Mouse (Mus musculus): ENCODE results near the gene Abca7.
A peak's percentile ranks its signal among the peaks of the same experiment; 100 is the strongest.

Gene Abca7

DNA sequence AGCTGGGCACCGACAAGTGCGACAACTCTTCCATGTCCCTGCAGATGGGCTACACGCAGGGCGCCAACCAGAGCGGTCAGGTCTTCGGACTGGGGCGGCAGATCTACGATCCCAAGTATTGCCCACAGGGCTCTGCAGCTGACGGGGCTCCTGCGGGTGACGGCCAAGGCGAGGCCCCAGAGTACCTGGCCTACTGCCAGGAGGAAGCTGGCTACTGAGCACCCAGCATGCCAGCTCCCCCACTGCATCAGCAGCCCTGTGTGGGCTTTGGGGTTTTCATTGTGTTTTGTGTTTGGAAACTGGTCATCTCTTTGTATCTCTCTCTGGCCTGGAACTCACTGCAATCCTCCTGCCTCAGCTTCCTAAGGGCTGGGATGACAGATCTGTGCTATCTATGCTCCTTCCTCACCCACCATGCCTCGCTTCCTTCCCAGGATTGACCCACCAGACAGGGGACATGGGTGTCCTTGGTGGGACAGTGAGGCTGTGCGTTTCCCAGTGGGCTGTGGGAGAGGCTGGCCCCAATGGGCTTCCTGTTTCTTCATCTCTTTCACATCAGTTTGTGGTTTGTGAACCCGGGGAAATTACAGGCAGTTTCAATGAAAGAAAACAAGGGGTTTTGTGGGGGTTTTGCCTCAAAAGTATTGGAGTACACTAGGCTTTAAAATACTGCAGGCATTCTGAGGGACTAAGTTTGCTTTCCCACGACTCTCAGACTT lies 1.7 kb upstream of the Abca7 start:
- no peak for DNase-seq (ENCODE audit: low read depth, low spot score)

DNA sequence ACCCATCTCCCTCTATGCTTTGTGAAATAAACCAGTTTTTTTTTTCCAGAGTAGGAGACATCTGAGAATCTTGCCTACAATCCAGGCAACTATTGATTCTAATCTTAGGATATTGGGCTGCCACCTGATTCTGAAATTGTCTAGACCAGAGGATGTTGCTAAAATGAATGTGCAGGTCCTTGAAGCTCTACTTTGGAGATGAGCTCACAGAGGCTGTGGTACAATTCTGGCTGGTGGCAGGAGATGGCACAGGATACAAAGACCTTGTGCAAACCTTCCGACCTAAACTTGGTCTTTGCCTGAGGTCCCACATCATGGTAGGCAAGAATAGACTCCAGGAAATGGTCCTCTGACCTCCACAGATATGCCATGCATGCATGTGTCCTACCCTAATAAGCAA lies 658 bp upstream of the Abca7 start:
- DNase-seq (ENCODE audit: low read depth, low spot score) = no peak

DNA sequence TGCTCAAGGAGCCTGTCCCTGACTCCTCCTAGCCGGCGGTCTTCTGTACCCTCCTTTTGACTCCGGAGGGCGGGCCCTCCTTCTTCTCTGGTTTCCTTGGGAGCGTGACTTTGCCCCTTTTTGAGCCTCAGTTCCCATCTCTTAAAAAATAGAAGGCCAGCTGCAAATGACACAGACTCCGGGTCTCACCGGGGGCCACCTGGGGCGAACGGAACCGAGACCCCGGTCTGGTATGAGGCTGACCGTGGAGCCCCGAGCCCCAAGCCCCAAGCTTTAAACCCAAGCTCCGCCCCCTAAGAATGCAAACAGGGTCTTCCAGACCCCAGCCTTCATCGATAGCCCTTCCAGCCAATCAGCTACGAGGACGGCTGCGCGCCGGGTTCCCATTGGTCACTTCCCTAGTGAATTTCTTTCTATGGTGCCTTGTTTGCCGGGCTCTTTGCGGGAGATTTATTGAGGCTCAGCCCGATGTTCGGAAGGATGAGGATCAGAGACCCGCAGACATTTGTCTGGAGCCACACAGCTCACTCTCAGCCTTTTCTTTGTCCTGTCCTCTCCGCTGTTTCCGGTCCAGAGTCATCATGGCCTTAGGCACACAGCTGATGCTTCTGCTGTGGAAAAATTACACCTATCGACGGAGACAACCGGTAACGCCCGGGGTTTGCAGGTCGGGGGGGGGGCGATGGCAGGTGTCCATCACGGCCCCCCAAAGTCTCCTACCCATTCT lies 903 bp downstream of the Abca7 start:
- DNase-seq (ENCODE audit: low read depth, low spot score) = peak; percentile 95

DNA sequence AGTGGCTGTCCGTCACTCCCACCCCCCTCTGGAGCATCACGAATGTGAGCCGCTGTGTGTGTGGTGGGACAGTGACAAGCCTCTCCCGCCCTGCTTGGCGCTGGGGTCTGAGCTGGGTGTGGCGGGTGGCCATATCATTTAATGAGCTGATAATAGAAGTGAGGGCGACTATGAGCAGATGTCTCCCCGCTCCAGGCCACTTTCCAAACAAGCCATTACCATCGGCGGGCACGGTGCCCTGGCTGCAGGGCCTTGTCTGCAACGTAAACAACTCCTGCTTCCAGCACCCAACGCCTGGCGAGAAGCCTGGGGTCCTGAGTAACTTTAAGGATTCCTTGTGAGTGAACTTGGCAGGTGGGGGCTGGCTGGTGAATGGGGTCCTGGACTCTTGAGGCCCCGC lies 1.5 kb downstream of the Abca7 start:
- DNase-seq (ENCODE audit: low read depth, low spot score) = no peak

DNA sequence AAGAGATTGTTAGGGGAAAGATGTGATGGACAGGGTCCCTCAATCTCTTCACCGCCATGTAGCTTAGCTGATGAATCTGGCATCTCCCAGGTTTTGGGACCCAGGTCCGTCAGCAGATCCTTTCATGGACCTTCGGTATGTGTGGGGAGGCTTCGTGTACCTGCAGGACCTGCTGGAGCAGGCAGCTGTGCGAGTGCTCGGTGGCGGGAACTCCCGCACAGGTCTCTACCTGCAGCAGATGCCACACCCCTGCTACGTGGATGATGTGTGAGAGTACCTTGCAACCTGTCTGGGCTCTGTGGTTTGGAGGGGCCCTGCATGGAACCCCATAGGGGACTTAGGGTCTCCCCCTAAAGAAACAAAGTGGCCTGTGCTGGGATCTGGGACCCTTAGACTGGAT lies 5.7 kb downstream of the Abca7 start:
- no peak for DNase-seq (ENCODE audit: low read depth, low spot score)

DNA sequence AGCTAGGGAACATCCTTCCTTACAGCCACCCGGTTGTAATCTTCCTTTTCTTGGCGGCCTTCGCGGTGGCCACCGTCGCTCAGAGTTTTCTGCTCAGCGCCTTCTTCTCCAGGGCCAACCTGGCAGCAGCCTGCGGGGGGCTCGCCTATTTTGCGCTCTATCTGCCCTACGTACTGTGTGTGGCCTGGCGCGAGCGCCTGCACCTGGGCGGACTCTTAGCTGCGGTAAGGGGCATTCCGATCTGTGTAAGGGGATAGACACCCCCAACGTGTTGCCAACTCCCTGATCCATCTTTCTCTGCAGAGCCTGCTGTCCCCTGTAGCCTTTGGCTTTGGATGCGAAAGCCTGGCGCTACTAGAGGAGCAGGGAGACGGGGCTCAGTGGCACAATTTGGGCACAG lies 6.5 kb downstream of the Abca7 start:
- DNase-seq (ENCODE audit: low read depth, low spot score) = no peak

DNA sequence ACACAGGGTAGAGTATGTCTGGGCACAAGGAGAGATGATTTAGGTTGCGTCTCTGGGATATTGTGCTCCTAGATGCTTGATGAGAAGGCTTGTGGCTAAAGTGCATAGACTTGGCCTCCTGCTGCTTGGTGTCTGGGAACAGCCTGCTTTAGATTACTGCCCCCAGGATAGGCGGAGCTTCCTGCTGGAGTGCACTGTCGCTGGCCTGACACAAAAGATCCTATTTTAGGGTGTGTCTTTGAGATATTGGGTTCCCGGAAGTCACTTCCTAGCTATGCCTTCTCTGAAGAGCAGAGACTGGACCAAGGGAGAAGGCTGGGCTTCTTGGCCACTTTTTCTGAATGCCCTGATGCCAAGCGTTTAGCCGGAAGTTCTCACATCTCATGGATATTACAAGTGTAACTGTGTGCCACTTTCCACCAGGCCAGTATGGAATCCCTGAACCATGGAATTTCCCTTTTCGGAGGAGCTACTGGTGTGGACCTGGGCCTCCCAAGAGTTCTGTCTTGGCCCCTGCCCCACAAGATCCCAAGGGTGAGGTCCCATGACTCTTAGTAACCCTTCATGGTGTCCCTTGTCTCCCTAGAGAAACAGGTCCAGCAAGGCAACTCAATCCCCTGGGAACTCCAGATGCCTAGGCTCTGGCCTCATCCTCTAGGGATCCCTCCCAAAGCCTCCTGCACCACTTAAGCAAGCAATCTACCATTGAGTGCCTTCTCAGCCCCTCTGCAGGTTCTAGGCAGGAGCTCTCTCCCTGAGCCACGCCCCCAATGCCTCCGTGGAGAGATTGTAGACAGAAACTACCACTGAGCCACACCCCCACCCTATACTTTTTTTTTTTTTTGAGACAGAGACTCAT lies 7.3 kb downstream of the Abca7 start:
- no peak for DNase-seq (ENCODE audit: low read depth, low spot score)

DNA sequence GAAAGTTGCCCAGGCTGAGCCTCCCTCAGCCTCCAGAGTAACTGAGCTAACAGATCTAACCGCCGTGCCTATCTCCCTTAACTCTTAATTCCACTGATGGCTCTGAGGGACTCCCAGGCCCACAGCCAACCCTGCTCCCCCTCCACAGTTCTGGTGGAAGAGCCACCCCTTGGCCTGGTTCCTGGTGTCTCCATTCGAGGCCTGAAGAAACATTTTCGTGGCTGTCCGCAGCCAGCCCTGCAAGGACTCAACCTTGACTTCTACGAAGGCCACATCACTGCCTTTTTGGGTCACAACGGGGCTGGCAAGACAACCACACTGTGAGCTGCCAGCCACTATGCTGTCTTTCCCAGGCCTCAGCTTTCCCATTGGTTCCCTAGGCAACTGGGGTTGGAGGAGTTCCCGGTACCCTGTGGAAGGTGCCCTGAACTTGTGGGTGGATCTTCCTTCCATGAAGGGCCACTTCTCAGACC lies 8.0 kb downstream of the Abca7 start:
- no peak for DNase-seq (ENCODE audit: low read depth, low spot score)

DNA sequence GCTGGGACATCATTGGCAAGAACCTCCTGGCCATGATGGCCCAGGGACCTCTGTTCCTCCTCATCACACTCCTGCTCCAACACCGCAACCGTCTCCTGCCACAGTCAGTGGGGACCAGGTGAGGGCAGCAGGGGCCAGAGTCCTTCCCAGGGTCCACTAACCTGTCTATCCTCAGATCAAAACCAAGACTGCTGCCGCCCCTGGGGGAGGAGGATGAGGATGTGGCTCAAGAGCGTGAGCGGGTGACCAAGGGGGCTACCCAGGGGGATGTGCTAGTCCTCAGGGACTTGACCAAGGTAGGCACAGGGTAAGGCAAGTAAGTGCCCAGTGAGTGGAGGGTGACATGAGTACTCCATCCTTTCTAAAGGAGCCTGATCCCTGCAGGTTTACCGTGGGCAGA lies 15.4 kb downstream of the Abca7 start:
- no peak for DNase-seq (ENCODE audit: low read depth, low spot score)

DNA sequence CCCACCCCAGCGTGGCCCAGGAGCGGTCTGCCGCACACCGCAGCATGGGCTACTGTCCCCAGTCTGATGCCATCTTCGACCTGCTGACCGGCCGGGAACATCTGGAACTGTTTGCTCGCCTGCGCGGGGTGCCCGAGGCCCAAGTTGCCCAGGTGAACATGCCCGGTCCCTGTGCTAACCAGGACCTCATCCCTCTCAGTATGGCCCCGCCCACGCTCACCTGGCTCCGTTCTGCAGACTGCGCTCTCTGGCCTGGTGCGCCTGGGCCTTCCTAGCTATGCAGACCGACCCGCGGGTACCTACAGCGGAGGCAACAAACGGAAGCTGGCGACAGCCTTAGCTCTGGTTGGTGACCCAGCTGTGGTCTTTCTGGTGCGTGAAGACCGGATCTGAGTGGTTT lies 17.3 kb downstream of the Abca7 start:
- DNase-seq (ENCODE audit: low read depth, low spot score) = no peak

DNA sequence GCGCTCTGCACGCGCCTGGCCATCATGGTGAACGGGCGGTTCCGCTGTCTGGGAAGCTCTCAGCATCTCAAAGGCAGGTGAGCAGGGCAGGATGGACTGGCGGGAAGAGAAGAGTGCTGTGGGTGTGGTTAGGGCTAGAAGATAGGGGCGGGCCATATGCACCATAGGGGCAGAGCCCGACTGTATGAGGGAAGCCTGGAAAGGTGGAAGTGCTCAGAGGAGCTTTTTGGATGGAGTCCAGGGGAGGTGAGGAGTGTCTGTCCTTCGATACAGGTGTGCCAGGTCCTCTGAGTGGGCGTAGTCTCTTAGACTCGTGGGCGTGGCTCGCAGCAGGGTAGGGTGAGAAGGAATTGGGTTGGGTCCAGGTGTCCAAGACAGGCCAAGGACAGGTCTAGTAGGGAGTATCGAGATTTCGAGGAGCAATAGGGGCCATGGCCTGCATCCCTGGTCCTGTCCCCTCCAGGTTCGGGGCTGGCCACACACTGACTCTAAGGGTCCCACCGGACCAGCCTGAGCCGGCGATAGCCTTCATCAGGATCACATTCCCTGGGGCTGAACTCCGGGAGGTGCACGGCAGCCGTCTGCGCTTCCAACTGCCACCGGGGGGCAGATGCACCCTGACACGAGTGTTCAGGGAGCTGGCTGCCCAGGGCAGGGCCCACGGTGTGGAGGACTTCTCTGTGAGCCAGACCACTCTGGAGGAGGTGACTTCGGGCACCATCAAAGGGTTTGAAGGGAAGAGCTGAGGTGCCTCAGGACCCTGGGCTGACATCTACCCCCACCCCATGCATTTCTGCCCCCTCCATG lies 18.4 kb downstream of the Abca7 start:
- DNase-seq (ENCODE audit: low read depth, low spot score) = no peak

DNA sequence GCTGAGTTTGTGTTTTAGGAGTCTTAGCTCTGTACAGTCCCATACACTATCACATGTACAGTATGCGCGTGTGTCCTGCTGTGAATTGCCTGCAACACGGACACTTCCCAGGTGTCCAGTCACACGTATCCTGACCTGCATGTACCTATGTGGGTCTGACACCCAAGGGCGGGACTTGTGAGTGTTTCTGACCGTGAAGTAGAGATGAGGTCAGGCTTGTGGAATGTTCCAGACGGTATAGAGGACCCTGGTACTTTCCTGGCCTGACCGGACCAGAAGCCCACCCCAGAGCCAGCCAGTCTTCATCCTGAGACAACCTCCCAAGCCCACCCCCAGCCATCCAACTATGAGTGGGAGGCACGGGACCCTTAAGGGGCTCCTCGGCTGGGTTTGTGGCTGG lies 19.3 kb downstream of the Abca7 start:
- DNase-seq (ENCODE audit: low read depth, low spot score) = no peak

DNA sequence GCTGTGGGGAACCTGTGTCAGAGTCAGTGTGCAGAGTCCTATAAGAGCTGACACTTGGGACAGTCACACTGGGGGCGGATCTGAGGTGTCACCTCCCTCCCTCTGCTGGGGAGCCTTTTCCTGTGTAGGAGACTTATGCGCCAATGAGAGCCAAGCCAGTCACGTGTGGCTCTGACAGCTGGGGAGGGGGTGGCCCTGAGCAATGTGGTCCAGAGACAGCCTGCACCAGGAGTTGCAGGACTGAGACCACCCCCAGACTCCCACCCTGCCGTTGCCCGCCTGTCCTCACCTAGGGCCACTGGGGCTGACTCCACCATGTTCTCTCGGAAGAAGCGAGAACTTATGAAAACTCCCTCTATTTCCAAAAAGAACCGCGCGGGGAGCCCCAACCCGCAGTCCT lies 20.2 kb downstream of the Abca7 start, which contains the start of gene Arhgap45:
TSS of gene Arhgap45 (plus strand) at position 143 of the 400 bp plus-strand sequence.
- DNase-seq (ENCODE audit: low read depth, low spot score) = no peak

DNA sequence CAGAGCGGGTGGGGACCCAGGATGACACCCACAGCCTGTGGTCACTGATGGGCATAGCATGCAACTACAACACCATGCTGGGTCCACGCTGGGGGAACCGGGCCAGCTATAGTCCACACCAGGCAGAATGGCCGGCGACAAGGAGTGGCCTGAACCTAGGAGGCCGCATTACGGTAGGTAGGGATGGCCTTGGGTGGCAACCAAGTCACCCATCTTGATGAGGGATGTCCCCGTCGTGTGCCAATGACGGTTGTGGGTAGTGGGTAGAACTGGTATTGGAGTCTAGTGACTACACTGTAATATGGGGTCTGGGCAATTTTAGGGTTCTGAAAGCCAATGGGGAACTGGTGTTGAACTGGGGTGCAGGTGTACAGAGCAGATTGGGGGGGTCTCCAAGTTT lies 20.6 kb downstream of the Abca7 start:
- no peak for DNase-seq (ENCODE audit: low read depth, low spot score)

DNA sequence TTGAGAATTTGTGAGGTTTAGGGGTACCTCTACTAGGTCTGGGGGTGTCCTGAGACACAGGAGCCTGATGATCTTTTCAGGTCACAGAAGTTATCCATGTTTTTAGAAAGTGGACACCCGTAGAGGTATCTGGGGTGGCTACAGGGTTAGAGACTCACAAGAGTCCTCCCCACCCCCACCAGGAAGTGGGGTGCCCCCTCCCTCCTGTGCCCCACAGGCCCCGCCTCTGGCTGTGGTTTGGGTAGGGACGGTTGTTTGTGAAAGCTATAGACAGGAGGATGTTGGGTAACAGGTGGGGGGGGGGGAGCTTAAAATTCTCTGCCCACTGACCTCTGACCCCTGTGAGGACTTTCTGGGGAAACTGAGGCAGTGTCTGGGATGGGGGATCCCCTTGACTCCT lies 21.1 kb downstream of the Abca7 start:
- no peak for DNase-seq (ENCODE audit: low read depth, low spot score)

DNA sequence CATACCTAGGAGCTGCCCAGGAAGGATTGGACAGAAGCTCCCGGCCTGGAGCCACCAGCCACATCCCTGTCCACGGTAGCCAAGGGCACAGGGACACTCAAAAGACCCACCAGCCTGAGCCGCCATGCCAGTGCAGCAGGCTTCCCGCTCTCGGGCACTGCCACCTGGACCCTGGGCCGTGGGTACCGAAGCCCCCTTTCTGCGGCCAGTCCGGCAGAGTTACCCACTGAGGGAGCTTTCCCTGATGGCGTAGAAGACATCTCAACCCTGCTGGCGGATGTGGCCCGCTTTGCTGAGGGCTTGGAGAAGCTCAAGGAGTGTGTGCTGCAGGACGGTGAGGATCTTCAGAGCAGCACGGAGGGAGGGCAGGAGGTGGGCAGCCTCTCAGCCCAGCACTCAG lies 21.5 kb downstream of the Abca7 start:
- DNase-seq (ENCODE audit: low read depth, low spot score) = no peak

DNA sequence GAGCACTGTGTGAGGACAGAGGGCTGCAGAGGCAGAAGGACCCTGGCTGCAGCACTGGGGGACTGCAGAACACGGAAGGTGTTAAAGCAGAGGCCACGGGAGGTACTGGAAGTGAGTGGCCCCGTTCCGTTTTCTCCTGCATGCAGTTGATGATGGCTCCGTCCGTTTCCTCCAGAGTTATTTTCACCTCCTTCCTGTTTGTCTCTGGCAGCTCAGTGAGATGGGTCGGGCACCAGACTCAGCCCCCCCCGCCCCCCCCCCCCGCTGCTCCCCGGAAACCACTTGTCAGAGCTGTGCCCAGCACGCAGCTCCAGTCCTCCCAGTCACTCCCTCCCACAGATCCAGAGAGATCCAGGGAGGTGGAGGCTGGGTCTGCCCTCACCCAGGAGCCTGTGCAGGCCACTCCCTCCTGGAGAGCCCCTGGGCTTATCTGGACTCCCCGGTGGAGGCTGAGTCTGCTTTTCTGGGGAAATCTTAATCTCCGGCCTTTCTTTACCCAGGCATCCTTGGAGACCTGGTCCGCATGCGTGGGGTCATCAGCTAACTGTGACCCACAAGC lies 22.5 kb downstream of the Abca7 start:
- DNase-seq (ENCODE audit: low read depth, low spot score) = no peak

DNA sequence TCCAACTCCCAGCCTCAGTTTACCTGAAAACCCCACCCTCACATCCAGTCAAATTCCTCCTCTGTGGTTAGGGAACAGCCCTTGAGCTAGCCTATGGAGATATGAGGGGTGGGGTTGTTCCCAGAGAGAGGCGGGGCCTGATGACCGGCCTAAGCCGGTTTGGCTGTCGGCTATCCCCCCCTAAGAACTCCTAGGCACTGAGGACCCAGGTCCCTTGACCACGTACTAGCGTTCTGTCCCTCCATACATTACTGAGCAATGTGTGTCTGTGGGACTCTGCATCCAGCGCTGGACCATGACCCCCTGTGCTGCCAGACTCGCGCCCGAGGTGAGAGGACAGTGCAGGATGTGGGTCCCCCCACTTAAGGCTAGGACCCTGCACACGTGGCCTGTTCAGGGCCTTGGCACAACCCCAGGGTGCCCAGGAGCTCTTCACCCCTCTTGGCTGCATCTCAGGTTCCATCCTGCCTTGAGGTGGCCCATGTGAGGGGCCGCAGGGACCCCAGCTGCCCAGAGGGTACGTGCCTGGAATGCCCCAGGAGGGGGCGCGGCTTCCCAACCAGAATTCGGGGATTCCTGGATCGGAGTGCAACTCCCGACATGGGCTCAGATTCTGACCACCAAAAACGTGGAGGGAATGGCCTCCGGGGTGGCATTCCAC lies 23.3 kb downstream of the Abca7 start:
- DNase-seq (ENCODE audit: low read depth, low spot score) = peak; percentile 58

DNA sequence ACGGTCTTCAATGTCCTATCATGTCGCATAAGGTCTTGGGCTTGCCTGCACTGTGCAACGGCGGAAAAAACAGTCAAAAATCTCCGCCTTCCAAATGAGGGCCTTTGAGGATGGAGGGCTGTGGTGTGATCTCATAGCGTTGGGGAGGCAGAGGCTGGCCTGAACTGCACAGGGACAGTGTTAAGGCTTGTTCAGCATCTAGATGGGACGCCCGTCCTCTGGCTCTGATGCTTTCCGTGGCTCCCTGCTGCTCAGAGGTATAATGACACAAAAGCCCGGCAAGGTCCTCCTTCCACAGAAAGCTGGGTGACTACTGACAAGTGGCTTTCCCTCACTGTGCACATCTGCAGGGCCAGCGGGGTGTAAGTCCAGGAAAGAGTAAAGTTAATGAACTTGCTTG lies 23.9 kb downstream of the Abca7 start:
- DNase-seq (ENCODE audit: low read depth, low spot score) = no peak

DNA sequence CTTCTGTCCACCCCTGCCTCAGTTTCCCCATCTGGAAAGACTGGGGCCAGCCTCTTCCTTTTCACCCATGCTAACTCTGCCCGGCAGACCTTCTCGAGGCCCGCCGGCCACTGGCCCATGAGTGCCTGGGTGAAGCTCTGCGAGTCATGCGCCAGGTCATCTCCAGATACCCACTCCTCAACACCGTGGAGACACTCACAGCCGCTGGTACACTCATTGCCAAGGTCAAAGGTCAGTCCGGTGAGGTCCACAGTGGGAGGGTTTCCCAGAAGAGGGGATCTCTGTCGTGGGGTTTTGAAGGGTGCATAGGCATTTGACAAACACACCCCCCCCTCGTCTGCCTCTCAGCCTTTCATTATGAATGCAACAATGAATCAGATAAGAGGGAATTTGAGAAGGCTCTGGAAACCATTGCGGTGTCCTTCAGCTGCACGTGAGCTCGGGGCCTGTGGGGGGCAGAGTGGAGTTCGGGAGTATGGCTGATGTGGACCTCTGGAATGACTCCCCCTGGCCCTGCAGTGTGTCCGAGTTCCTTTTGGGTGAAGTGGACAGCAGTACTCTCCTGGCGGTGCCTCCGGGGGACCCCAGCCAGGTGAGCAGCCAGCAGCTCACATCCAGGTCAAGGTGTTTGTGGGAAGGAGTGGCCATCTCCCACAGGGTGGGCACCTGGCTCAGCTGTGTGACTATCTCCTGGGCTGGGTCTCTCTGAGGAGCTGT lies 24.5 kb downstream of the Abca7 start:
- no peak for DNase-seq (ENCODE audit: low read depth, low spot score)
